Mouse (Mus musculus) midbrain, postnatal 0 days (tissue): ENCODE data around the gene Samhd1. TPM values are rescaled to one million over a fixed set of nuclear protein-coding genes. Genes with fewer than 3 reads are reported as not detected.

Experiments
- ATAC-seq: fragments of 200-750 bp; cut with Nextera tagmentation; 2 replicates; pipeline ENCODE4 v1.8.0; 2017; ENCODE audit warnings: moderate number of reproducible peaks, mild to moderate bottlenecking, moderate TSS enrichment, moderate library complexity; ENCODE audit not compliant: low FRiP score
- DNase-seq: peaks from one replicate; pipeline ENCODE4 v3.0.0-alpha.2; 2015; ENCODE audit warnings: low spot score
- H3K27ac ChIP-seq: fragments of 300-500 bp; sonication (generic); 2 replicates; pipeline ENCODE4 v1.5.1; 2014; ENCODE audit warnings: low read depth, mild to moderate bottlenecking, low read length, mixed read lengths
- H3K27me3 ChIP-seq: fragments of 300-500 bp; sonication (generic); 2 replicates; pipeline ENCODE4 v1.6.1; 2014; ENCODE audit warnings: low read length, control low read depth, mixed read lengths; ENCODE audit not compliant: insufficient read depth
- H3K36me3 ChIP-seq: fragments of 300-500 bp; sonication (generic); 2 replicates; pipeline ENCODE4 v1.6.1; 2014; ENCODE audit warnings: low read length, control low read depth, mixed read lengths; ENCODE audit not compliant: insufficient read depth
- H3K4me1 ChIP-seq: fragments of 300-500 bp; sonication (generic); 2 replicates; pipeline ENCODE4 v1.6.1; 2014; ENCODE audit warnings: mild to moderate bottlenecking, control low read depth, antibody characterized with exemption, low read length, mixed read lengths; ENCODE audit not compliant: insufficient read depth
- H3K4me2 ChIP-seq: fragments of 300-500 bp; sonication (generic); 2 replicates; pipeline ENCODE4 v1.6.1; 2014; ENCODE audit warnings: low read depth, mild to moderate bottlenecking, low read length, mixed read lengths; ENCODE audit not compliant: poor library complexity, severe bottlenecking
- H3K4me3 ChIP-seq: fragments of 300-500 bp; sonication (generic); 2 replicates; pipeline ENCODE4 v1.5.1; 2014; ENCODE audit warnings: low read depth, mild to moderate bottlenecking, low read length, moderate library complexity
- H3K9ac ChIP-seq: fragments of 300-500 bp; sonication (generic); replicated peaks from 2 replicates; pipeline ENCODE4 v1.6.1; 2014; ENCODE audit warnings: mild to moderate bottlenecking, low read length, moderate library complexity, mixed read lengths; ENCODE audit not compliant: poor library complexity, severe bottlenecking
- H3K9me3 ChIP-seq: fragments of 300-500 bp; sonication (generic); 2 replicates; pipeline ENCODE4 v1.6.1; 2016; ENCODE audit warnings: low read length, control low read depth
- CTCF ChIP-seq: IDR thresholded peaks from 2 replicates; pipeline ENCODE4 v1.5.1; 2016; ENCODE audit warnings: antibody characterized with exemption, mild to moderate bottlenecking
- WGBS: fragments of 180-500 bp; shearing (Covaris S2); extraction: QIAGEN DNeasy Blood & Tissue Kit; methylation state at CpG from one replicate; pipeline ENCODE4 v1.1.7; 2014; 5-methylcytosine and 5-hydroxymethylcytosine counted together
- polyA plus RNA-seq: library from polyadenylated mRNA; unstranded; fragments of >200 nt; fragmentation: Nextera tagmentation; extraction: Ambion mirVana; gene quantifications from 2 replicates; pipeline ENCODE4 v1.2.1, GENCODE M21; 2015
- total RNA-seq: library from RNA; depleted of rRNA; stranded (reverse); fragments of >200 nt; gene quantifications from 2 replicates; pipeline ENCODE4 v1.2.3, GENCODE M21; 2014

Gene Samhd1
- total and polyA plus RNA-seq, 2 experiments from 2014 or later = 9.9 to 13.0 TPM

GRCm38 (mm10) chr2:157129601-157130164, 5.4 kb downstream of the Samhd1 start:
- Histone ChIP-seq H3K27me3 (no peaks in the 10 kb centered on the region), H3K9me3 (no peaks in the 10 kb centered on the region), H3K27ac (no peak overlapping the region), H3K4me3 (no peak overlapping the region), H3K4me1 (no peaks in the 10 kb centered on the region), H3K4me2 (no peak overlapping the region), H3K36me3 (no peaks in the 10 kb centered on the region; the same call in 1 of the 2 replicates), H3K9ac (no peak overlapping the region)
- 85% methylated on average over 11 of the region's 11 CpGs for WGBS
- no peak for DNase-seq
- no peak for ATAC-seq
- no peak for TF ChIP-seq CTCF

- ATAC-seq (no peak), DNase-seq (no peak)
- WGBS = 87% methylated on average over 4 of the region's 4 CpGs
- no peak for TF ChIP-seq CTCF
- no peak overlapping the region for H3K4me2 ChIP-seq
- H3K36me3 ChIP-seq = no peaks in the 10 kb centered on the region; the same call in 1 of the 2 replicates
- H3K4me3 ChIP-seq = no peak overlapping the region
- no peak overlapping the region for H3K9ac ChIP-seq
- no peak overlapping the region for H3K27ac ChIP-seq
- no peaks in the 10 kb centered on the region for H3K4me1 ChIP-seq
- no peaks in the 10 kb centered on the region for H3K27me3 ChIP-seq
- H3K9me3 ChIP-seq = no peaks in the 10 kb centered on the region
These were observed 6.0 kb downstream of the Samhd1 start for GRCm38 (mm10) chr2:157129096-157129495.

- TF ChIP-seq CTCF = peak; percentile 21; the same call in 1 of the 2 replicates
- H3K4me3 ChIP-seq = no peak overlapping the region
- H3K4me1 ChIP-seq = no peaks in the 10 kb centered on the region
- H3K4me2 ChIP-seq = no peak overlapping the region
- no peak for ATAC-seq
- DNase-seq = peak; percentile 8
- no peaks in the 10 kb centered on the region; the same call in 1 of the 2 replicates for H3K36me3 ChIP-seq
- no peak overlapping the region for H3K9ac ChIP-seq
- no peaks in the 10 kb centered on the region for H3K9me3 ChIP-seq
- H3K27ac ChIP-seq = no peak overlapping the region
- WGBS = 59% methylated on average over 4 of the region's 4 CpGs
- no peaks in the 10 kb centered on the region for H3K27me3 ChIP-seq
These were observed 7.0 kb downstream of the Samhd1 start for GRCm38 (mm10) chr2:157128072-157128471.

GRCm38 (mm10) chr2:157127370-157127769, 7.7 kb downstream of the Samhd1 start:
- 86% methylated on average over 3 of the region's 3 CpGs for WGBS
- Histone ChIP-seq H3K4me3 (no peak overlapping the region), H3K36me3 (no peaks in the 10 kb centered on the region; the same call in 1 of the 2 replicates), H3K9ac (no peak overlapping the region), H3K9me3 (no peaks in the 10 kb centered on the region), H3K27ac (no peak overlapping the region), H3K4me1 (no peaks in the 10 kb centered on the region), H3K4me2 (no peak overlapping the region), H3K27me3 (no peaks in the 10 kb centered on the region)
- no peak for TF ChIP-seq CTCF
- no peak for DNase-seq
- no peak for ATAC-seq

- Histone ChIP-seq H3K9me3 (no peaks in the 10 kb centered on the region), H3K27ac (no peak overlapping the region), H3K4me1 (no peaks in the 10 kb centered on the region), H3K36me3 (no peaks in the 10 kb centered on the region; the same call in 1 of the 2 replicates), H3K4me3 (no peak overlapping the region), H3K4me2 (no peak overlapping the region), H3K27me3 (no peaks in the 10 kb centered on the region), H3K9ac (no peak overlapping the region)
- no peak for TF ChIP-seq CTCF
- WGBS = 92% methylated on average over 3 of the region's 3 CpGs
- ATAC-seq = no peak
- DNase-seq = no peak
These were observed 9.8 kb downstream of the Samhd1 start for GRCm38 (mm10) chr2:157125246-157125645.

GRCm38 (mm10) chr2:157121766-157122165, 13.3 kb downstream of the Samhd1 start:
- H3K27me3 ChIP-seq = no peaks in the 10 kb centered on the region
- no peak overlapping the region for H3K4me2 ChIP-seq
- H3K9ac ChIP-seq = no peak overlapping the region
- H3K27ac ChIP-seq = no peak overlapping the region
- ATAC-seq (no peak), DNase-seq (no peak)
- H3K4me3 ChIP-seq = no peak overlapping the region
- no peak for TF ChIP-seq CTCF
- H3K9me3 ChIP-seq = no peaks in the 10 kb centered on the region
- no peaks in the 10 kb centered on the region for H3K36me3 ChIP-seq
- no peaks in the 10 kb centered on the region for H3K4me1 ChIP-seq
- 94% methylated on average over 8 of the region's 8 CpGs for WGBS
